Mouse (Mus musculus) G1E (cell line): ENCODE data around the gene Luzp1.

Experiments used
- CTCF ChIP-seq: IDR thresholded peaks from 2 replicates; pipeline ENCODE4 v1.5.1; 2012; ENCODE audit warnings: low read depth, low read length, inconsistent platforms, mixed read lengths
- GATA1 ChIP-seq: IDR thresholded peaks from 2 replicates; pipeline ENCODE4 v1.6.1; 2012; ENCODE audit warnings: borderline replicate concordance, low read length, inconsistent platforms, mixed read lengths
- POLR2AphosphoS5 ChIP-seq: IDR thresholded peaks from 2 replicates; pipeline ENCODE4 v1.6.1; 2012; ENCODE audit warnings: low read depth, low read length, inconsistent platforms; ENCODE audit not compliant: insufficient replicate concordance
- TAL1 ChIP-seq: conservative IDR thresholded peaks from 2 replicates; pipeline ENCODE4 v1.6.1; 2012; ENCODE audit warnings: low read depth, low read length, inconsistent platforms, mixed read lengths

- TF ChIP-seq CTCF (no peak), TAL1 (no peak), GATA1 (no peak), POLR2AphosphoS5 (no peak)
These were observed 76.9 kb downstream of the Luzp1 start for GRCm38 (mm10) chr4:136546279-136547045.
